Mouse (Mus musculus) megakaryocyte-erythroid progenitor cell, adult 5-6 weeks (primary cell): Measurements from ENCODE around the gene Arid4a. TPM values are rescaled to one million over a fixed set of nuclear protein-coding genes. Genes with fewer than 3 reads are reported as not detected.

Experiments used
- ATAC-seq: replicated peaks from 2 replicates; pipeline ENCODE4 v1.8.0; 2016; ENCODE audit warnings: mild to moderate bottlenecking, inconsistent platforms; ENCODE audit not compliant: severe bottlenecking, poor library complexity, low FRiP score, low TSS enrichment
- total RNA-seq, 2 experiments: library from RNA; stranded (forward) in 1 of 2; stranded (reverse) in 1 of 2; fragments of 200-1000, 215-1000 nt in 1 of 2; fragments of >200 nt in 1 of 2; fragmentation: Nextera tagmentation in 1 of 2; gene quantifications; 2 replicates each; pipeline ENCODE4 v1.2.3; 2014 to 2017

Gene Arid4a
- total RNA-seq, 2 experiments from 2014 or later: 23.4 to 58.0 TPM

- ATAC-seq: peak; percentile 82
These were observed 120.6 kb downstream of the Arid4a start, which contains the start of the genes Timm9 and 2700049A03Rik for GRCm38 (mm10) chr12:71136130-71136973. Gene Timm9, minus strand, starts transcription at chr12:71136684. Gene 2700049A03Rik, plus strand, starts transcription at chr12:71136848.

GRCm38 (mm10) chr12:71136974-71137491 is 121.2 kb downstream of the Arid4a start:
- peak; percentile 61 for ATAC-seq

- no peak for ATAC-seq
These were observed 121.9 kb downstream of the Arid4a start for GRCm38 (mm10) chr12:71137686-71138085.

GRCm38 (mm10) chr12:71139258-71139828 is 123.6 kb downstream of the Arid4a start:
- ATAC-seq: no peak

- ATAC-seq: no peak
These were observed 125.4 kb downstream of the Arid4a start for GRCm38 (mm10) chr12:71141189-71141588.

- peak; percentile 60; the same call in 1 of the 2 replicates for ATAC-seq
These were observed 131.9 kb downstream of the Arid4a start for GRCm38 (mm10) chr12:71147641-71148040.

Other genes with a start within 250 kb of the Arid4a start
- 3.0 and 3.6 TPM in 2 replicates for gene Frmd6, start 190.5 kb upstream of the Arid4a start, total RNA-seq (2014; fragmentation: Nextera tagmentation)
- gene Frmd6, start 190.5 kb upstream of the Arid4a start, total RNA-seq (2017): 2.3 and 5.4 TPM in 2 replicates
- gene Actr10, start 78.1 kb upstream of the Arid4a start, total RNA-seq (2014; fragmentation: Nextera tagmentation): 52.7 and 85.1 TPM in 2 replicates
- gene Actr10, start 78.1 kb upstream of the Arid4a start, total RNA-seq (2017): 54.8 and 65.0 TPM in 2 replicates
- 335 and 399 TPM in 2 replicates for gene Psma3, start 41.4 kb upstream of the Arid4a start, total RNA-seq (2014; fragmentation: Nextera tagmentation)
- 428 and 450 TPM in 2 replicates for gene Psma3, start 41.4 kb upstream of the Arid4a start, total RNA-seq (2017)
- not detected in 2 replicates for gene Tomm20l, start 95.4 kb downstream of the Arid4a start, total RNA-seq (2014; fragmentation: Nextera tagmentation)
- not detected in 2 replicates for gene Tomm20l, start 95.4 kb downstream of the Arid4a start, total RNA-seq (2017)
- 113 and 144 TPM in 2 replicates for gene Timm9, start 120.7 kb downstream of the Arid4a start, total RNA-seq (2014; fragmentation: Nextera tagmentation)
- gene Timm9, start 120.7 kb downstream of the Arid4a start, total RNA-seq (2017): 93.4 and 95.5 TPM in 2 replicates
- gene 2700049A03Rik, start 120.9 kb downstream of the Arid4a start, total RNA-seq (2014; fragmentation: Nextera tagmentation): 17.9 and 23.2 TPM in 2 replicates
- 12.2 and 14.7 TPM in 2 replicates for gene 2700049A03Rik, start 120.9 kb downstream of the Arid4a start, total RNA-seq (2017)